Mouse (Mus musculus) embryonic facial prominence, embryonic 13.5 days (tissue): ENCODE results near the gene T2. TPM values are rescaled to one million over a fixed set of nuclear protein-coding genes. Genes with fewer than 3 reads are reported as not detected.
"Not testable (repeated sequence)": the region's sequence is repeated elsewhere in the genome, so short reads cannot be mapped to it uniquely, and the experiment has no call there.

ENCODE experiments used
- ATAC-seq: fragments of 200-750 bp; cut with Nextera tagmentation; 2 replicates; pipeline ENCODE4 v1.8.0; 2017; ENCODE audit warnings: low read depth; ENCODE audit not compliant: insufficient number of reproducible peaks, insufficient read depth, low FRiP score, low TSS enrichment
- H3K27ac ChIP-seq: fragments of 300-500 bp; sonication (generic); 2 replicates; pipeline ENCODE4 v1.5.1; 2015; ENCODE audit warnings: moderate library complexity, mild to moderate bottlenecking, inconsistent platforms
- H3K27me3 ChIP-seq: fragments of 300-500 bp; sonication (generic); 2 replicates; pipeline ENCODE4 v1.6.1; 2015; ENCODE audit warnings: mild to moderate bottlenecking, inconsistent platforms
- H3K36me3 ChIP-seq: fragments of 300-500 bp; sonication (generic); 2 replicates; pipeline ENCODE4 v1.6.1; 2015; ENCODE audit warnings: mild to moderate bottlenecking, inconsistent platforms
- H3K4me1 ChIP-seq: fragments of 300-500 bp; sonication (generic); 2 replicates; pipeline ENCODE4 v1.6.1; 2015; ENCODE audit warnings: inconsistent platforms
- H3K4me2 ChIP-seq: fragments of 300-500 bp; sonication (generic); 2 replicates; pipeline ENCODE4 v1.6.1; 2015; ENCODE audit warnings: moderate library complexity, mild to moderate bottlenecking, inconsistent platforms
- H3K4me3 ChIP-seq: fragments of 300-500 bp; sonication (generic); 2 replicates; pipeline ENCODE4 v1.5.1; 2015; ENCODE audit warnings: mild to moderate bottlenecking, inconsistent platforms
- H3K9ac ChIP-seq: fragments of 300-500 bp; sonication (generic); 2 replicates; pipeline ENCODE4 v1.6.1; 2015; ENCODE audit warnings: mild to moderate bottlenecking, inconsistent platforms
- H3K9me3 ChIP-seq: fragments of 300-500 bp; sonication (generic); 2 replicates; pipeline ENCODE4 v1.6.1; 2016; ENCODE audit warnings: inconsistent platforms
- WGBS: fragments of 180-500 bp; shearing (Covaris S2); methylation state at CpG from one replicate; pipeline ENCODE4 v1.1.7; 2015; ENCODE audit warnings: mixed read lengths; 5-methylcytosine and 5-hydroxymethylcytosine counted together
- polyA plus RNA-seq: library from polyadenylated mRNA; unstranded; fragments of >200 nt; fragmentation: Nextera tagmentation; extraction: Ambion mirVana; gene quantifications from 2 replicates; pipeline ENCODE4 v1.2.1, GENCODE M21; 2015

T2 gene
- polyA plus RNA-seq, 1 experiment from 2014 or later: 0.81 TPM

DNA sequence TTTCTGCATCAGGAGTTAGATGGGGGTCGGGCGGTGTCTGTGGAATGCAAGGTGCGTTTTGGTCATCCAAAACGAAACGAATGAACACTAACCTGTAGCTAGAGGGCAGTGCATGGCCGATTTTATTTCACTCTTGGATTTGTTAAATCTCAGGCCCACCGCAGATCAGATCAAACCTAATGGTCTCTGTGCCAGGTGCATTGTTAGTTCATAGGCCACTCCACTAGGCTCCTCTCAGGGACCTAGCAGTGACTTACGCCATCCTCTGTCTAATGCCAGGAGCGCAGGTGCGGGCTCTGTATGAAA lies 34.0 kb downstream of the T2 start:
- Histone ChIP-seq H3K9me3 (no peaks in the 10 kb centered on the region), H3K4me2 (peak overlapping the region; percentile 43), H3K4me1 (peaks cover 12% of the 10 kb centered on the region), H3K27me3 (peaks cover 50% of the 10 kb centered on the region), H3K36me3 (no peaks in the 10 kb centered on the region), H3K9ac (no peak overlapping the region), H3K4me3 (no peak overlapping the region; the same call in 1 of the 2 replicates), H3K27ac (no peak overlapping the region)
- no peak for ATAC-seq
- whole genome bisulfite sequencing: 5% methylated on average over 10 of the region's 10 CpGs

DNA sequence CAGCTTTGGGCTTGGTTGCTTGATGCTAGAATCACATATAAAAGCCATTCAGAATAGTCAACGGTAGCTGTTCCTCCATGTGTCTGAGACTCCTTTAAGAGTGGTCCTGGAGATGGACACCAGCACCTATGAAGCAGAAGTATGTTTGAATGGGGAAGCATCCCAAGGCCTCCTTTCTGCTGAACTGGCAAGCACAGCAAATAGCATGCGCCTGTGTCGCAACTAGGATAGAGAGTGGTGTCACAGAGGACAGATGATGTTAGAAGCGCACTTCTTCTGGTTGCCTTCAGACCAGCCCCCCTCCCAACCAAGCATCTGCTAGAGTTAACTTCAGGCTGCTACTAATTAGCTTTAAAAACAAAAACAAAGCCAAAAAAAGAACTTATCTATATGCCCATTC lies 34.7 kb downstream of the T2 start:
- Histone ChIP-seq H3K9me3 (no peaks in the 10 kb centered on the region), H3K27me3 (peaks cover 50% of the 10 kb centered on the region), H3K36me3 (no peaks in the 10 kb centered on the region), H3K4me2 (no peak overlapping the region), H3K9ac (no peak overlapping the region), H3K27ac (no peak overlapping the region), H3K4me3 (no peak overlapping the region), H3K4me1 (peaks cover 12% of the 10 kb centered on the region)
- ATAC-seq: no peak
- 53% methylated on average over 4 of the region's 4 CpGs for WGBS

DNA sequence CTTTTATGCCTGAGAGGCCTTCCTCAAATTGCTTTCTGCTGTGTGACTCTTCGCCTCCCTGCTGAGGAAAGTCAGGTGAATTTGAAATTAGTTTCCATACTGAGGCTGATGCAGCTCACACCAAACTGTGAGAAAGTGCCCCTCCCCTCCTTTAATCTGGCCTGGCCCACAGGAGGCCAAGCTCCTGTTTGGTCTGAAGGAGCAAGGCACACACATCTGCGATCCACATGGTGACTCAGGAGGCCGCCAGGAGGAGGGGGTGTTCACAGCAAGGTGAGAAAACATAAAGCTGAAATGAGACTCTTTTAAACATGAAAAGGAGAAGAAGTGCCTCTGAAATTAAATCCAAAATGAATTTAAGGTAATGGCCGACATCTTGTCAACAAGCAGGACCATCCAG lies 40.6 kb downstream of the T2 start:
- Histone ChIP-seq H3K9ac (no peak overlapping the region), H3K4me2 (no peak overlapping the region), H3K9me3 (no peaks in the 10 kb centered on the region), H3K36me3 (no peaks in the 10 kb centered on the region), H3K27me3 (peaks cover 8% of the 10 kb centered on the region), H3K27ac (no peak overlapping the region), H3K4me1 (no peaks in the 10 kb centered on the region), H3K4me3 (no peak overlapping the region)
- 41% methylated on average over 4 of the region's 4 CpGs for WGBS
- no peak for ATAC-seq

DNA sequence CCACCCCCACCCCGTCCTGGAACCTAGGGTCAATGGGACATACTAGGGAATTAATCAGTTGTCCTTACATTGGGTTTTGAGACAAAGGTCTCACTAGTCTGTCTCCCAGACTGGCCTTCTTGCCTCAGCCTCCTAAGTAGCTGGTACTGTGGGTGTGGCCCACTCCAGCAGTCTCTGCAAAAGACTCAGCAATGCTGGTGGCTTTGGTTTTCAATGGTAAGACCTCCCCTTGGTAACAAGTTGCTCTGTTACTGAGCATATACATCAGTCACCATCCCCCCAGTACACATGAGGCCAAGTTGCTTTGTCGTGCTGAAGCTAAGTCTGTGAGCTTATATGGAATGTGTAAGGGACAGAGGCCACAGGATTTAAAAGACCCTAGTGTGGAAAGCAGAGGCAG lies 42.2 kb downstream of the T2 start:
- H3K9me3 ChIP-seq: no peaks in the 10 kb centered on the region
- no peak for ATAC-seq
- 58% methylated on average over 2 of the region's 2 CpGs for WGBS
- no peaks in the 10 kb centered on the region; the same call in 1 of the 2 replicates for H3K27me3 ChIP-seq
- no peak overlapping the region for H3K27ac ChIP-seq
- no peak overlapping the region for H3K4me3 ChIP-seq
- no peaks in the 10 kb centered on the region for H3K4me1 ChIP-seq
- H3K9ac ChIP-seq: no peak overlapping the region
- H3K36me3 ChIP-seq: no peaks in the 10 kb centered on the region
- H3K4me2 ChIP-seq: no peak overlapping the region

DNA sequence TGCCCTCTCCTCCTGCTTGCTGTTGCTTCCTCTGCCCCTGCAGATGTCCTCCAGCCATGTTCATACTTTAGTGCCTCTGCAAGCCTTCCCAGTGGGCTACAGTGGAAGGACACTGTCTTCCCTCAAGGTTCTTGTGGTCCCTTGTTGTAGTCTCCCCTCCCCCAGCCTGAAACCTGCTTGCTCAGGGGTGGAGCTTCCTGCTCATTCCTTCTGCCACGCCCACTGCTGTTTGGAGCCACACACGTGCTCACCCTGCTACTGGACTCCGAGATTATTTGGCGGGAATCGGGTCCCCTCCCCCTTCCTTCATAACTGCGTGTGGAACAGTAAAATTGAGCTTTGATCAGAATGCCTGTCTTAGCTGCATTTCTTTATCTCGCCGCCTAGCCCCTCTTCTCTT lies 48.1 kb downstream of the T2 start:
- H3K4me1 ChIP-seq, ATAC-seq, H3K9ac ChIP-seq, H3K4me3 ChIP-seq, H3K9me3 ChIP-seq, H3K27me3 ChIP-seq, H3K4me2 ChIP-seq, H3K36me3 ChIP-seq, H3K27ac ChIP-seq: not testable (repeated sequence)
- WGBS: 59% methylated on average over 8 of the region's 8 CpGs

DNA sequence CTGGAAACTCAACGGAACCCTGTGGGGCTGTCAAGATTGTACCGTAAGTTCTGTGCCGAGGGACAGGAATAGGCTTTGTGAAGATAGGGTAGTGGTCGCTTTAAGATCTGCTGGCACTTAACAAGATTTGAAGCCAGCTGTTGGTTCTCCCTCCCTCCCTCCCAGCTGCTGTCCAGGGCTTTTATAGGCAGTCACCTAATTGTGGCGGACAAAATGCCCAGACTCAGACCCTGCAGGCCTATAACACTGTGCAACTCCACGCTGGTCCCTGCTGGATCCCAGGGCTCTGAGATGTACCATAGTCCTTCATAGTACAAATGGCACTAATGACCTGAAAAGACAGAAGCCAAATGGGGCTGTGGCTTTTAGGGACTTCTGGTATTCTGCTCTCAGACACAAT lies 50.5 kb downstream of the T2 start:
- peaks cover 11% of the 10 kb centered on the region for H3K4me1 ChIP-seq
- no peak overlapping the region for H3K27ac ChIP-seq
- H3K9ac ChIP-seq: no peak overlapping the region
- no peaks in the 10 kb centered on the region for H3K36me3 ChIP-seq
- H3K4me3 ChIP-seq: no peak overlapping the region
- no peaks in the 10 kb centered on the region for H3K9me3 ChIP-seq
- no peak overlapping the region for H3K4me2 ChIP-seq
- no peak for ATAC-seq
- 27% methylated on average over 6 of the region's 6 CpGs for WGBS
- H3K27me3 ChIP-seq: no peaks in the 10 kb centered on the region

DNA sequence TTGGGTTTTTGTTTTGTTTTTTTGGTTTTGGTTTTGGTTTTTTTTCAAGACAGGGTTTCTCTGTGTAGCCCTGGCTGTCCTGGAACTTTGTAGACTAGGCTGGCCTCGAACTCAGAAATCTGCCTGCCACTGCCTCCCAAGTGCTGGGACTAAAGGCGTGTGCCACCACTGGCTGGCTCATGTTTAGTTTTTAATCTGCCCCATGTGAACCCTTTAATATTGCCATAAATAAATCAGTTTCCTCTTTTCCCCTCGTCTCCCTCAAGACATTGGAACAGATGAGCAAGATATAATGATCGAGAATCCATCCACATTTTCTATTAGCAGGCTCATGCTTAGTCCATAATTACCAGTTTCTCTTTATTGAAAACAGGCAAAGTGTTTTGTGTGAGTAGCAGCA lies 52.2 kb downstream of the T2 start:
- WGBS: 46% methylated on average over 4 of the region's 4 CpGs
- not testable (repeated sequence) for H3K4me3 ChIP-seq, H3K36me3 ChIP-seq, H3K27me3 ChIP-seq, H3K9me3 ChIP-seq, H3K4me2 ChIP-seq, H3K27ac ChIP-seq, ATAC-seq
- Histone ChIP-seq H3K9ac (0 out of 2 replicates have a peak overlapping the region, but pooled peaks have one; percentile 40), H3K4me1 (peaks cover 11% of the 10 kb centered on the region)

DNA sequence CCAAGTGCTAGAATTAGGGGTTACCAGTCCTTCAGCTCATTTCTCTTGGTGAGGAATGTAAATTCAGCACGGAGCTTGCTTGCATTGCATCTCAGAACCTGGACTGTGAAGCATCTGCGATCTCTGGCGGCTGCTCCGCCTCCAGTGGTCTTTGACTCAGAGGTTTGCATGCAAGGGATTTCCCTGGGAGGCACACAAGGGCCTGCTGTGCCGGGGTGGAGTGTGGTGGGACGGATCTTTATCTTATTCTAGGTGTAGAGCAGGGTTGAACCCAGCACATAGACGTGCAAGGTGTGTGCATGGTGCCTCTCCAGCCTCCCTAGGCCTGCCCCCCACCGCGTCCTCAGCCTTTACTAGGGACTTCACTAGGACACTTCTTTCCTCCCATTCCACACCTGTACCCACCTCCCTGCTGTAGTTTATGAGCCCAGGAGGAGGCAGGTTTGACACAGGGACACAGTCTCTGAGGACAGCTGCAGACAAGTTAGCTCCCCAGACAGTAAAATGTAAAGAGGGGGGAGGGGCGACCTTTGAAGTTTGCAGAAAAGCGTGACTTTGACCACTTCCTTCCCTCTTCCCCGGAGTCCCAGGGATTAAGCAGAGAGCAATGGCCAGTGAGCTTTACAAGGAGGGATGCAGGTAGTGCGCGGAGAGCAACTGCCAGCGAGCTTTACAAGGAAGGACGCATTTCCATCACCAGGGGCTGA lies 53.0 kb downstream of the T2 start:
- no peak for ATAC-seq
- Histone ChIP-seq H3K27me3 (peaks cover 11% of the 10 kb centered on the region), H3K4me2 (peak overlapping the region; percentile 28), H3K36me3 (no peaks in the 10 kb centered on the region), H3K9me3 (no peaks in the 10 kb centered on the region), H3K9ac (peak overlapping the region; percentile 40; the same call in 1 of the 2 replicates), H3K27ac (no peak overlapping the region), H3K4me1 (peaks cover 11% of the 10 kb centered on the region), H3K4me3 (no peak overlapping the region)
- WGBS: 5% methylated on average over 16 of the region's 16 CpGs

DNA sequence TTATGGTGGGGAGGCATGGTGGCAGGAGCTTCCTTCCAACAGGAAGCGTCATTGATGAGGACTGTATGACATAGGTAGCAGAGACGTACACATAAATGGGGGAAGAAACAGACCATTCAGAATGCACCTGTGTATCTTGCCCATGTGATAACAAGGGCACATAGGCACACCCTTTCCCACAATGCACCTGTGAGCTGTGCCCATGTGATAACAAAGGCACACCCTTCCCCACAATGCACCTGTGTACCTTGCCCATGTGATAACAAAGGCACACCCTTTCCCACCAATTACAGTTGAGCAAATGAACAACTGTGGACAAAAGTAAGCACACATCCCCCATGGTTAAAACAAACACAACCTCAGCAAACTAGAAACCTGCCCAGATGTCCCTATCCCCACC lies 54.5 kb downstream of the T2 start:
- no peaks in the 10 kb centered on the region for H3K9me3 ChIP-seq
- H3K27ac ChIP-seq: no peak overlapping the region
- H3K4me3 ChIP-seq: no peak overlapping the region
- peaks cover 22% of the 10 kb centered on the region for H3K27me3 ChIP-seq
- H3K9ac ChIP-seq: no peak overlapping the region
- WGBS: 82% methylated on average over 2 of the region's 2 CpGs
- H3K36me3 ChIP-seq: no peaks in the 10 kb centered on the region
- ATAC-seq: no peak
- H3K4me2 ChIP-seq: no peak overlapping the region
- H3K4me1 ChIP-seq: peaks cover 11% of the 10 kb centered on the region

DNA sequence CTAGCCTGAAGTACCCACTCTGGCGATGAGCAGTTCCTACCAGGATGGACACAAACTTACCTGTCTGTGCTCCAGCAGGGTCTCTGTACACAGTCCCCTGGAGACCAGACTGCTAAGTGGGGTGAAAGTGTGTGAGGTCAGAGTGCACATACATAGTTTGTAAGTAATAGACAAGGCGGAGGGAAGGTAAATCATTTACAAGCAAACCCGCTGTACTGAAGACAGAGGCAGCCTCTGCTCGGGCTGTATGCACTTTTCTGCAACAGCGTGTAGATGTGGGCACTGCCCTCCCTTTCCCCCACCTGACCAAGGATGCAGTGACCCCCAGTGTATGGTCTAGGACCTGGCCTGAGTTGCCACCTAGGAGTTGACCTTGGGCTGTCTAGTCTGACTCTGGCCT lies 57.9 kb downstream of the T2 start:
- H3K36me3 ChIP-seq: no peaks in the 10 kb centered on the region
- peaks cover 6% of the 10 kb centered on the region for H3K4me1 ChIP-seq
- H3K4me2 ChIP-seq: no peak overlapping the region
- 51% methylated on average over 5 of the region's 5 CpGs for WGBS
- peaks cover 27% of the 10 kb centered on the region for H3K27me3 ChIP-seq
- no peak for ATAC-seq
- no peaks in the 10 kb centered on the region for H3K9me3 ChIP-seq
- no peak overlapping the region for H3K27ac ChIP-seq
- no peak overlapping the region for H3K9ac ChIP-seq
- H3K4me3 ChIP-seq: no peak overlapping the region

DNA sequence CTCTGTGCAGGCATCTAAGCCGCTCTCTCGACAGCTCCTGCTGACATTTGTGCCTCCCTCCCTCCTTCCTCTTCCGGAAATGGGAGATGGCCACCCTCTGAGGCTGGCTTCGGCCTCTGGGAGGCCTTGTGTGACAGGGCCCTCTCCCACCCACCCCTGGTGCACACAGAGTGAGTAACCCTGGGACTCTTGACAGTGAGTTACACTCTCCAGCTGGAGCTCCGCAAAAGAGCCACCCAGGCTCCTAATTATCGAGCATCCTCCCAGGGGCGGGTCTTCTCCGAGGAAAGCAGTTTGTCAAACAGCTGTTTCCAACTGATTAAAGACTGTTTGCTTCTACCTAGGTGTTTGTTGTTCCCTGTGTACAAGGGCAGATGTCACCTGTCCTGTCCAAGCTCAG lies 59.7 kb downstream of the T2 start:
- Histone ChIP-seq H3K4me2 (no peak overlapping the region), H3K4me1 (no peaks in the 10 kb centered on the region), H3K27ac (no peak overlapping the region), H3K9me3 (no peaks in the 10 kb centered on the region), H3K36me3 (no peaks in the 10 kb centered on the region), H3K27me3 (peaks cover 27% of the 10 kb centered on the region), H3K4me3 (no peak overlapping the region), H3K9ac (no peak overlapping the region)
- no peak for ATAC-seq
- 9% methylated on average over 8 of the region's 8 CpGs for WGBS

DNA sequence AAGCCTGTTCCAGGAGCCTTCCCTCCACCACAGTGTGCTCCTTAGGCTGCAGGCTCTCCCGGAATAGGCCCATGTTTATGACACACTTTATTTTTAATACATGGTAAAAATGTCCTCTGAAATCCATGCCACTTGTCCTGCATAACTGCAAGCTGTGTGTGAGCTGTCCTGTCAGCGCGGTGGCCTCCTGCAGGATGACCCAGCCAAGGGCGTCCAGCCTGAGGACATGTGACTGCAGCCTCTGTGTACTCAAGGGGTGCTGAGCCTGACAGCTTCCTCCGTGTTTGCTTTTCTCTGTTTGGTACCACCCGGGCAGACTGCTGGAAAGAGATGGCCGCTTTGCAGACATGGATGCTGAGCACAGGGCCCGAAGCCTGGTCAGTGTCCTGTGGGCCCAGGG lies 61.1 kb downstream of the T2 start:
- no peaks in the 10 kb centered on the region for H3K36me3 ChIP-seq
- H3K27me3 ChIP-seq: peaks cover 27% of the 10 kb centered on the region
- no peaks in the 10 kb centered on the region for H3K4me1 ChIP-seq
- WGBS: 61% methylated on average over 8 of the region's 8 CpGs
- H3K9ac ChIP-seq: no peak overlapping the region
- no peak overlapping the region for H3K27ac ChIP-seq
- no peak overlapping the region for H3K4me2 ChIP-seq
- ATAC-seq: no peak
- no peaks in the 10 kb centered on the region for H3K9me3 ChIP-seq
- H3K4me3 ChIP-seq: no peak overlapping the region
